Mouse (Mus musculus): ENCODE results near the gene Pten. TPM values are rescaled to one million over a fixed set of nuclear protein-coding genes. Genes with fewer than 3 reads are reported as not detected.

The Pten gene
- 5.1 and 9.6 TPM in 2 replicates for polyA plus RNA-seq (2014; fragmentation: Nextera tagmentation; extraction: Ambion mirVana)

GRCm38 (mm10) chr19:32756900-32757725 lies at the start of gene Pten:
Gene Pten (plus strand): TSS chr19:32757497.
- no peaks in the 10 kb centered on the region for H3K9me3 ChIP-seq (replicated peaks; ENCODE audit: control insufficient read depth, low read length)
- peak within 1 kb of the TSS; percentile 97 for H3K9ac ChIP-seq (ENCODE audit: low read depth, low read length)
- no peaks in the 10 kb centered on the region for H3K36me3 ChIP-seq (ENCODE audit: control insufficient read depth, insufficient read depth, low read length)
- H3K27me3 ChIP-seq (ENCODE audit: control insufficient read depth, insufficient read depth, low read length), result no peaks in the 10 kb centered on the region
- peak within 1 kb of the TSS; percentile 97 for H3K4me2 ChIP-seq
- WGBS (ENCODE audit: insufficient replicate concordance), result under 1% methylated on average over 69 of the region's 77 CpGs
- ATAC-seq (replicated peaks; ENCODE audit: insufficient number of reproducible peaks, low FRiP score, low TSS enrichment), result peak; percentile 86
- H3K4me1 ChIP-seq (ENCODE audit: control insufficient read depth, insufficient read depth, low read length), result peaks cover 12% of the 10 kb centered on the region; the same call in 1 of the 2 replicates
- H3K27ac ChIP-seq (ENCODE audit: low read depth, low read length), result peak within 1 kb of the TSS; percentile 97
- peak within 1 kb of the TSS; percentile 95 for H3K4me3 ChIP-seq (ENCODE audit: low read depth, low read length)

- no peak for ATAC-seq (replicated peaks; ENCODE audit: insufficient number of reproducible peaks, low FRiP score, low TSS enrichment)
- 85% methylated on average over 5 of the region's 5 CpGs for WGBS (ENCODE audit: insufficient replicate concordance)
- Histone ChIP-seq H3K9me3 (replicated peaks; ENCODE audit: control insufficient read depth, low read length) (no peaks in the 10 kb centered on the region), H3K4me3 (ENCODE audit: low read depth, low read length) (no peak overlapping the region), H3K4me1 (ENCODE audit: control insufficient read depth, insufficient read depth, low read length) (peaks cover 6% of the 10 kb centered on the region; the same call in 1 of the 2 replicates), H3K27me3 (ENCODE audit: control insufficient read depth, insufficient read depth, low read length) (no peaks in the 10 kb centered on the region), H3K4me2 (no peak overlapping the region), H3K27ac (ENCODE audit: low read depth, low read length) (no peak overlapping the region), H3K9ac (ENCODE audit: low read depth, low read length) (no peak overlapping the region), H3K36me3 (ENCODE audit: control insufficient read depth, insufficient read depth, low read length) (peaks cover 5% of the 10 kb centered on the region; the same call in 1 of the 2 replicates)
These were observed 48.3 kb upstream of the Pten start for GRCm38 (mm10) chr19:32708996-32709395.

- ATAC-seq (replicated peaks; ENCODE audit: insufficient number of reproducible peaks, low FRiP score, low TSS enrichment), result no peak
- Histone ChIP-seq H3K4me2 (no peak overlapping the region), H3K4me1 (ENCODE audit: control insufficient read depth, insufficient read depth, low read length) (peaks cover 6% of the 10 kb centered on the region; the same call in 1 of the 2 replicates), H3K9ac (ENCODE audit: low read depth, low read length) (no peak overlapping the region), H3K4me3 (ENCODE audit: low read depth, low read length) (no peak overlapping the region), H3K27me3 (ENCODE audit: control insufficient read depth, insufficient read depth, low read length) (no peaks in the 10 kb centered on the region), H3K9me3 (replicated peaks; ENCODE audit: control insufficient read depth, low read length) (no peaks in the 10 kb centered on the region), H3K27ac (ENCODE audit: low read depth, low read length) (no peak overlapping the region), H3K36me3 (ENCODE audit: control insufficient read depth, insufficient read depth, low read length) (peaks cover 3% of the 10 kb centered on the region; the same call in 1 of the 2 replicates)
- 76% methylated on average over 3 of the region's 3 CpGs for WGBS (ENCODE audit: insufficient replicate concordance)
These were observed 47.0 kb upstream of the Pten start for GRCm38 (mm10) chr19:32710288-32710687.

GRCm38 (mm10) chr19:32711761-32712541 lies 45.3 kb upstream of the Pten start:
- Histone ChIP-seq H3K4me3 (ENCODE audit: low read depth, low read length) (peak overlapping the region; percentile 92), H3K9ac (ENCODE audit: low read depth, low read length) (peak overlapping the region; percentile 91), H3K27ac (ENCODE audit: low read depth, low read length) (peak overlapping the region; percentile 89), H3K4me2 (peak overlapping the region; percentile 72), H3K9me3 (replicated peaks; ENCODE audit: control insufficient read depth, low read length) (no peaks in the 10 kb centered on the region), H3K4me1 (ENCODE audit: control insufficient read depth, insufficient read depth, low read length) (peaks cover 6% of the 10 kb centered on the region; the same call in 1 of the 2 replicates), H3K36me3 (ENCODE audit: control insufficient read depth, insufficient read depth, low read length) (no peaks in the 10 kb centered on the region), H3K27me3 (ENCODE audit: control insufficient read depth, insufficient read depth, low read length) (no peaks in the 10 kb centered on the region)
- peak; percentile 94 for ATAC-seq (replicated peaks; ENCODE audit: insufficient number of reproducible peaks, low FRiP score, low TSS enrichment)
- WGBS (ENCODE audit: insufficient replicate concordance), result under 1% methylated on average over 63 of the region's 63 CpGs

GRCm38 (mm10) chr19:32712588-32713042 lies 44.7 kb upstream of the Pten start:
- Histone ChIP-seq H3K4me3 (ENCODE audit: low read depth, low read length) (peak overlapping the region; percentile 92), H3K4me2 (peak overlapping the region; percentile 72), H3K27ac (ENCODE audit: low read depth, low read length) (peak overlapping the region; percentile 89; the same call in 1 of the 2 replicates), H3K4me1 (ENCODE audit: control insufficient read depth, insufficient read depth, low read length) (peaks cover 6% of the 10 kb centered on the region; the same call in 1 of the 2 replicates), H3K9me3 (replicated peaks; ENCODE audit: control insufficient read depth, low read length) (no peaks in the 10 kb centered on the region), H3K27me3 (ENCODE audit: control insufficient read depth, insufficient read depth, low read length) (no peaks in the 10 kb centered on the region), H3K9ac (ENCODE audit: low read depth, low read length) (peak overlapping the region; percentile 91), H3K36me3 (ENCODE audit: control insufficient read depth, insufficient read depth, low read length) (no peaks in the 10 kb centered on the region)
- WGBS (ENCODE audit: insufficient replicate concordance), result under 1% methylated on average over 11 of the region's 11 CpGs
- ATAC-seq (replicated peaks; ENCODE audit: insufficient number of reproducible peaks, low FRiP score, low TSS enrichment), result peak; percentile 79

- Histone ChIP-seq H3K27me3 (ENCODE audit: control insufficient read depth, insufficient read depth, low read length) (no peaks in the 10 kb centered on the region), H3K27ac (ENCODE audit: low read depth, low read length) (no peak overlapping the region), H3K36me3 (ENCODE audit: control insufficient read depth, insufficient read depth, low read length) (no peaks in the 10 kb centered on the region), H3K4me3 (ENCODE audit: low read depth, low read length) (no peak overlapping the region), H3K9me3 (replicated peaks; ENCODE audit: control insufficient read depth, low read length) (no peaks in the 10 kb centered on the region), H3K4me1 (ENCODE audit: control insufficient read depth, insufficient read depth, low read length) (peaks cover 6% of the 10 kb centered on the region; the same call in 1 of the 2 replicates), H3K4me2 (no peak overlapping the region), H3K9ac (ENCODE audit: low read depth, low read length) (no peak overlapping the region)
- ATAC-seq (replicated peaks; ENCODE audit: insufficient number of reproducible peaks, low FRiP score, low TSS enrichment), result no peak
- WGBS (ENCODE audit: insufficient replicate concordance), result 90% methylated on average over 3 of the region's 3 CpGs
These were observed 43.8 kb upstream of the Pten start for GRCm38 (mm10) chr19:32713471-32713870.

GRCm38 (mm10) chr19:32715201-32715600 lies 42.1 kb upstream of the Pten start:
- Histone ChIP-seq H3K36me3 (ENCODE audit: control insufficient read depth, insufficient read depth, low read length) (no peaks in the 10 kb centered on the region), H3K9me3 (replicated peaks; ENCODE audit: control insufficient read depth, low read length) (no peaks in the 10 kb centered on the region), H3K27me3 (ENCODE audit: control insufficient read depth, insufficient read depth, low read length) (no peaks in the 10 kb centered on the region), H3K4me1 (ENCODE audit: control insufficient read depth, insufficient read depth, low read length) (peaks cover 6% of the 10 kb centered on the region; the same call in 1 of the 2 replicates), H3K9ac (ENCODE audit: low read depth, low read length) (no peak overlapping the region), H3K4me3 (ENCODE audit: low read depth, low read length) (no peak overlapping the region), H3K4me2 (no peak overlapping the region), H3K27ac (ENCODE audit: low read depth, low read length) (no peak overlapping the region)
- ATAC-seq (replicated peaks; ENCODE audit: insufficient number of reproducible peaks, low FRiP score, low TSS enrichment), result no peak
- WGBS (ENCODE audit: insufficient replicate concordance), result 9% methylated on average over 3 of the region's 3 CpGs

GRCm38 (mm10) chr19:32715681-32716080 lies 41.6 kb upstream of the Pten start:
- Histone ChIP-seq H3K4me3 (ENCODE audit: low read depth, low read length) (no peak overlapping the region), H3K4me1 (ENCODE audit: control insufficient read depth, insufficient read depth, low read length) (peaks cover 6% of the 10 kb centered on the region; the same call in 1 of the 2 replicates), H3K4me2 (no peak overlapping the region), H3K9ac (ENCODE audit: low read depth, low read length) (no peak overlapping the region), H3K27ac (ENCODE audit: low read depth, low read length) (no peak overlapping the region), H3K27me3 (ENCODE audit: control insufficient read depth, insufficient read depth, low read length) (no peaks in the 10 kb centered on the region), H3K36me3 (ENCODE audit: control insufficient read depth, insufficient read depth, low read length) (no peaks in the 10 kb centered on the region), H3K9me3 (replicated peaks; ENCODE audit: control insufficient read depth, low read length) (no peaks in the 10 kb centered on the region)
- no peak for ATAC-seq (replicated peaks; ENCODE audit: insufficient number of reproducible peaks, low FRiP score, low TSS enrichment)
